Mouse (Mus musculus) limb, embryonic 12.5 days (tissue): ENCODE measurements around the gene Cntnap2. TPM values are rescaled to one million over a fixed set of nuclear protein-coding genes. Genes with fewer than 3 reads are reported as not detected.

Source experiments
- ATAC-seq: fragments of 200-750 bp; cut with Nextera tagmentation; 2 replicates; pipeline ENCODE4 v1.8.0; 2017; ENCODE audit warnings: low read depth, moderate TSS enrichment; ENCODE audit not compliant: insufficient number of reproducible peaks, insufficient read depth, low FRiP score, low TSS enrichment
- H3K27ac ChIP-seq: fragments of 300-500 bp; sonication (generic); 2 replicates; pipeline ENCODE4 v1.5.1; 2016; ENCODE audit warnings: mild to moderate bottlenecking, moderate library complexity
- H3K27me3 ChIP-seq: fragments of 300-500 bp; sonication (generic); 2 replicates; pipeline ENCODE4 v1.6.1; 2016; ENCODE audit warnings: mild to moderate bottlenecking, moderate library complexity
- H3K36me3 ChIP-seq: fragments of 300-500 bp; sonication (generic); 2 replicates; pipeline ENCODE4 v1.6.1; 2016; ENCODE audit warnings: mild to moderate bottlenecking, moderate library complexity
- H3K4me1 ChIP-seq: fragments of 300-500 bp; sonication (generic); replicated peaks from 2 replicates; pipeline ENCODE4 v1.6.1; 2016
- H3K4me2 ChIP-seq: fragments of 300-500 bp; sonication (generic); 2 replicates; pipeline ENCODE4 v1.6.1; 2016; ENCODE audit warnings: mild to moderate bottlenecking, moderate library complexity
- H3K4me3 ChIP-seq: fragments of 300-500 bp; sonication (generic); replicated peaks from 2 replicates; pipeline ENCODE4 v1.5.1; 2016; ENCODE audit warnings: mild to moderate bottlenecking
- H3K9ac ChIP-seq: fragments of 300-500 bp; sonication (generic); replicated peaks from 2 replicates; pipeline ENCODE4 v1.6.1; 2016; ENCODE audit warnings: mild to moderate bottlenecking, moderate library complexity
- H3K9me3 ChIP-seq: fragments of 300-500 bp; sonication (generic); 2 replicates; pipeline ENCODE4 v1.6.1; 2016; ENCODE audit warnings: mild to moderate bottlenecking, moderate library complexity
- WGBS: fragments of 180-500 bp; shearing (Covaris S2); methylation state at CpG from one replicate; pipeline ENCODE4 v1.1.7; 2016; 5-methylcytosine and 5-hydroxymethylcytosine counted together
- polyA plus RNA-seq: library from polyadenylated mRNA; unstranded; fragments of >200 nt; fragmentation: Nextera tagmentation; extraction: Ambion mirVana; gene quantifications from 2 replicates; pipeline ENCODE4 v1.2.1, GENCODE M21; 2016

Cntnap2 gene
- polyA plus RNA-seq, 1 experiment from 2014 or later, result 1.6 TPM

DNA sequence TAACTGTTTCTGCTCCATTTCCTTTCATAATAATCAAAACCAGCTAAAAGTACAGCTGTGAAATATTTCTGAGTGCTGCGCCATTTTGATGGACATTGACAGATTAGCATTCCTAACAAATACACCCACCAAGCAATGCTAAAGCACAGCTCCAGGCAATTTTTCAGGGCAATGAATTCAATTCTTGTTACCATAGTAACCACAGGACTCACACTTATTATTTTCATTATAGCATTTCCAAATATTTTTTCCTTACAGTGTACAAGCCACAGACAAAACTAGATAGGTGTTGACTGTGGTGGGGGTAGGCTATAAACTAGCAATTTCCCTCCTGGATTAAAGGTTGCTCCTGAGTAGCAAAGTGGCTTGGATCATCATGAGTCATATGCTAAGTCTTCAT lies 2284.1 kb downstream of the Cntnap2 start:
- 83% methylated on average over 1 of the region's 1 CpGs for WGBS
- Histone ChIP-seq H3K27ac (no peak overlapping the region), H3K4me3 (no peak overlapping the region), H3K4me1 (no peaks in the 10 kb centered on the region; the same call in 1 of the 2 replicates), H3K9me3 (no peaks in the 10 kb centered on the region), H3K4me2 (no peak overlapping the region), H3K27me3 (no peaks in the 10 kb centered on the region), H3K9ac (no peak overlapping the region), H3K36me3 (no peaks in the 10 kb centered on the region)
- ATAC-seq, result no peak

DNA sequence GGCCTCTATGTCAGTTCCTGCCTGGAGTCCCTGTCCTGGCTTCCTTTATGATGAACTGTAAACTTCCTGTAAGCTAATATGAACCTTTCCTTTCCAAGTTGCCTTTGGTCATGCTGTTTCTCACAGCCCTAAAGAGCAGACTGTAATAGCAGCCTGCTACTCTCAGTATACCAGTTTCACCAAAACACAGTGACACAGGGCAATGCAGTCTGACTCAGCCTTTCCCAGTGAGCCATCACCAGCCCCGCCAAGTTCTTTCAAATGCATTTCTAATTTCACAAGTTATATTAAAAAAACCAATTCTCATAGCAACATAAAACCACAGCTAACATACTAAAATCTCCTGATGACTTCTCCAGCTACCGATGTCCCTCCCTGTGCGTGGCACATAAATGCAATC lies 2285.5 kb downstream of the Cntnap2 start:
- H3K27ac ChIP-seq, result no peak overlapping the region
- no peaks in the 10 kb centered on the region for H3K27me3 ChIP-seq
- H3K4me1 ChIP-seq, result no peaks in the 10 kb centered on the region; the same call in 1 of the 2 replicates
- no peak overlapping the region for H3K9ac ChIP-seq
- H3K4me3 ChIP-seq, result no peak overlapping the region
- ATAC-seq, result no peak
- H3K9me3 ChIP-seq, result no peaks in the 10 kb centered on the region
- WGBS, result 72% methylated on average over 3 of the region's 3 CpGs
- H3K36me3 ChIP-seq, result no peaks in the 10 kb centered on the region
- no peak overlapping the region for H3K4me2 ChIP-seq

- no peaks in the 10 kb centered on the region for H3K4me1 ChIP-seq
Measured at GRCm38 (mm10) chr6:47350100-47350690, 2291.0 kb downstream of the Cntnap2 start.

More at GRCm38 (mm10) chr6:47350100-47350690, 2291.0 kb downstream of the Cntnap2 start:
- no peak overlapping the region for H3K4me3 ChIP-seq
- H3K27ac ChIP-seq, result no peak overlapping the region
- H3K4me2 ChIP-seq, result no peak overlapping the region
- H3K9ac ChIP-seq, result no peak overlapping the region
- ATAC-seq, result no peak
- no peaks in the 10 kb centered on the region for H3K9me3 ChIP-seq
- WGBS, result 87% methylated on average over 8 of the region's 8 CpGs
- H3K36me3 ChIP-seq, result no peaks in the 10 kb centered on the region
- H3K27me3 ChIP-seq, result no peaks in the 10 kb centered on the region
